Mouse (Mus musculus) heart, adult 2 months (tissue): Measurements from ENCODE around the gene Svbp.

Source experiments
- CTCF ChIP-seq: fragments of 200-600 bp; IDR thresholded peaks from 2 replicates; pipeline ENCODE4 v1.8.1; 2022; ENCODE audit warnings: antibody characterized with exemption, mild to moderate bottlenecking, moderate library complexity
- EP300 ChIP-seq: fragments of 200-500 bp; IDR thresholded peaks from 2 replicates; pipeline ENCODE4 v1.6.1; 2011; ENCODE audit warnings: low read depth, low read length, control low read depth; ENCODE audit not compliant: insufficient read depth
- POLR2A ChIP-seq: fragments of 200-500 bp; IDR thresholded peaks from 2 replicates; pipeline ENCODE4 v1.6.1; 2011; ENCODE audit warnings: mild to moderate bottlenecking, low read depth, low read length, control low read depth; ENCODE audit not compliant: insufficient read depth

DNA sequence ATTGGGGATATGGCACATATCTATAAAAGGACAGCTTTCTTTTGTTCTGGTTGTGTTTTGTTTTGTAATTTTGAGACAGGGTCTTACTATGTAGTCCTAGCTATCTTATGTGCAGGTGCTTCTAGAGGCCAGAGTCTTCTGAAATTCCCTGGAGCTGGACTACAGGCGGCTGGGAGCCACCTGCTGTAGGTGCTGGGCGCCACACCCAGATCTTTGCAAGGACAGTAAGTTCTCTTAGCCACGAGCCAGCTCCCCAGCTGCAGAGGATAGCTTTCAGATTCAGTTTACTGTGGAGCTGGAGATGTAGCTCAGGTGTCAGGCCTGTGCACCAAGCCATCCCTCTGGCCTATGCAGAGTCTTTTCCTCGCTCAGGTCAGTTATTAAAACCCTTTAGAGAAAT, 28.0 kb upstream of the Svbp start:
- TF ChIP-seq POLR2A (no peak), CTCF (no peak), EP300 (no peak)
